Mouse (Mus musculus) bone marrow macrophage, adult 2 months (primary cell): ENCODE results near the gene Gm9774. TPM values are rescaled to one million over a fixed set of nuclear protein-coding genes. Genes with fewer than 3 reads are reported as not detected.

Experiments used
- H3K27ac ChIP-seq: 2 replicates; pipeline ENCODE4 v1.5.1; 2012; ENCODE audit warnings: low read depth, low read length; ENCODE audit not compliant: insufficient read depth
- H3K4me1 ChIP-seq: 2 replicates; pipeline ENCODE4 v1.6.1; 2012; ENCODE audit warnings: low read length; ENCODE audit not compliant: control insufficient read depth, insufficient read depth
- H3K4me3 ChIP-seq: 2 replicates; pipeline ENCODE4 v1.5.1; 2012; ENCODE audit warnings: mild to moderate bottlenecking, low read length, moderate library complexity; ENCODE audit not compliant: insufficient read depth
- CTCF ChIP-seq: IDR thresholded peaks from 2 replicates; pipeline ENCODE4 v1.5.1; 2012; ENCODE audit warnings: low read depth, mild to moderate bottlenecking, low read length, moderate library complexity
- POLR2A ChIP-seq: IDR thresholded peaks from 2 replicates; pipeline ENCODE4 v1.6.1; 2012; ENCODE audit warnings: mild to moderate bottlenecking, low read depth, low read length, borderline replicate concordance
- polyA plus RNA-seq: library from polyadenylated mRNA; stranded (reverse); fragments of >200 nt; gene quantifications from 2 replicates; pipeline ENCODE4 v1.2.4, GENCODE M21; 2012; ENCODE audit not compliant: missing spikeins, insufficient read depth, insufficient read length

Gene Gm9774
- polyA plus RNA-seq, 1 experiment, result 17.1 TPM

- TF ChIP-seq CTCF, result no peak
- no peak for TF ChIP-seq POLR2A
- H3K4me1 ChIP-seq, result no peaks in the 10 kb centered on the region
- H3K27ac ChIP-seq, result no peak overlapping the region
- no peak overlapping the region for H3K4me3 ChIP-seq
Measured at GRCm38 (mm10) chr3:92394301-92394700, 34.9 kb downstream of the Gm9774 start.

- Histone ChIP-seq H3K4me3 (no peak within 1 kb of the TSS), H3K27ac (no peak within 1 kb of the TSS), H3K4me1 (no peaks in the 10 kb centered on the region)
- TF ChIP-seq POLR2A (no peak), CTCF (no peak)
Measured at GRCm38 (mm10) chr3:92385385-92385784, 43.8 kb downstream of the Gm9774 start, which contains the start of gene Sprr2h. Gene Sprr2h, plus strand, starts transcription at chr3:92385685.

Other genes starting within 250 kb of the Gm9774 start
- not detected in 2 replicates for gene Sprr2a1, start 213.6 kb downstream of the Gm9774 start, polyA plus RNA-seq
- not detected in 2 replicates for gene Sprr2a2, start 213.5 kb downstream of the Gm9774 start, polyA plus RNA-seq
- gene Sprr2a3, start 144.0 kb downstream of the Gm9774 start, polyA plus RNA-seq, result not detected in 2 replicates
- gene Sprr2b, start 112.8 kb downstream of the Gm9774 start, polyA plus RNA-seq, result not detected in 2 replicates
- gene Sprr2d, start 90.3 kb downstream of the Gm9774 start, polyA plus RNA-seq, result not detected in 2 replicates
- gene Sprr2e, start 77.3 kb downstream of the Gm9774 start, polyA plus RNA-seq, result not detected in 2 replicates
- not detected in 2 replicates for gene Sprr2f, start 64.2 kb downstream of the Gm9774 start, polyA plus RNA-seq
- gene Sprr2h, start 43.7 kb downstream of the Gm9774 start, polyA plus RNA-seq, result not detected in 2 replicates
- gene Sprr2i, start 21.4 kb downstream of the Gm9774 start, polyA plus RNA-seq, result not detected in 2 replicates
- not detected in 2 replicates for gene Sprr2j-ps, start 11.3 kb downstream of the Gm9774 start, polyA plus RNA-seq
- not detected in 2 replicates for gene Sprr2k, start 3.2 kb upstream of the Gm9774 start, polyA plus RNA-seq
- not detected in 2 replicates for gene Sprr1b, start 9.4 kb upstream of the Gm9774 start, polyA plus RNA-seq
- gene Sprr3, start 29.3 kb upstream of the Gm9774 start, polyA plus RNA-seq, result not detected in 2 replicates
- gene Sprr1a, start 56.5 kb upstream of the Gm9774 start, polyA plus RNA-seq, result not detected in 2 replicates
- gene Sprr4, start 71.1 kb upstream of the Gm9774 start, polyA plus RNA-seq, result not detected in 2 replicates
- gene 2310046K23Rik, start 105.1 kb upstream of the Gm9774 start, polyA plus RNA-seq, result not detected in 2 replicates
- gene Ivl, start 144.3 kb upstream of the Gm9774 start, polyA plus RNA-seq, result not detected in 2 replicates
- not detected in 2 replicates for gene Smcp, start 159.6 kb upstream of the Gm9774 start, polyA plus RNA-seq
- not detected in 2 replicates for gene 2210017I01Rik, start 178.1 kb upstream of the Gm9774 start, polyA plus RNA-seq
- gene Lce6a, start 192.2 kb upstream of the Gm9774 start, polyA plus RNA-seq, result not detected in 2 replicates
- not detected in 2 replicates for gene Lce1a1, start 218.9 kb upstream of the Gm9774 start, polyA plus RNA-seq
- not detected in 2 replicates for gene Lce1b, start 227.5 kb upstream of the Gm9774 start, polyA plus RNA-seq
- gene Lce1a2, start 240.9 kb upstream of the Gm9774 start, polyA plus RNA-seq, result not detected in 2 replicates
- not detected in 2 replicates for gene Lce1c, start 249.8 kb upstream of the Gm9774 start, polyA plus RNA-seq